Mouse (Mus musculus): ENCODE data around the gene B630019K06Rik.
"Not testable (repeated sequence)": the region's sequence is repeated elsewhere in the genome, so short reads cannot be mapped to it uniquely, and the experiment has no call there.

GRCm38 (mm10) chrX:8864331-8864730 is 27.9 kb upstream of the B630019K06Rik start:
- TF ChIP-seq CTCF (IDR thresholded peaks at IDR 0.05; ENCODE audit: borderline replicate concordance, extremely low read depth, insufficient read depth, insufficient read length): peak; percentile 57; the same call in 1 of the 2 replicates
- not testable (repeated sequence) for TF ChIP-seq POLR2A (IDR thresholded peaks at IDR 0.05; ENCODE audit: borderline replicate concordance, extremely low read depth, insufficient read depth, insufficient read length, poor library complexity, severe bottlenecking)

All from brain, embryonic 14.5 days (tissue).